Mouse (Mus musculus) ovary, adult 18-20 months (tissue): ENCODE results near the gene Fkbp7.
"Not testable (repeated sequence)": the region's sequence is repeated elsewhere in the genome, so short reads cannot be mapped to it uniquely, and the experiment has no call there.

Source experiments
- DNase-seq: peaks from one replicate; pipeline ENCODE4 v3.0.0; 2022; ENCODE audit warnings: low spot score, mixed read lengths

Fkbp7 gene

DNA sequence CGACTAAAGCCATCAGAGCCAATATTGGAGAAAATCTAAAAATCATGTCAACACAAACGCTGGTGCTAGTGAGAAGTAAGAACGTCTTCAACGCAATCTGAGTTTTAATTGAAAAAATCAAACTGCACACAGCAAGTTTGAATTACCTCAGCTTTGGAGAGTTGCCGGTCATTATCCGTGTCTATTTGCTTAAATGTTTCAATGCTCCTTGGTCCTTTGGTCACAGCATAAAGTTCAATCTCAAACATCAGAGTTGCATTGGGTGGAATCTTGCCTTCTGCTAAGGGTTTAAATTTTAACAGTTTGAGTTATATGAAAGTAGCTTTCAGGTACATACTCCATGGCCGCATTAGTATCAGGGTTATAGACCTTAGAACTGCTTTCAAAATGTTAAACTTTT, 7.4 kb downstream of the Fkbp7 start:
- no peak for DNase-seq

DNA sequence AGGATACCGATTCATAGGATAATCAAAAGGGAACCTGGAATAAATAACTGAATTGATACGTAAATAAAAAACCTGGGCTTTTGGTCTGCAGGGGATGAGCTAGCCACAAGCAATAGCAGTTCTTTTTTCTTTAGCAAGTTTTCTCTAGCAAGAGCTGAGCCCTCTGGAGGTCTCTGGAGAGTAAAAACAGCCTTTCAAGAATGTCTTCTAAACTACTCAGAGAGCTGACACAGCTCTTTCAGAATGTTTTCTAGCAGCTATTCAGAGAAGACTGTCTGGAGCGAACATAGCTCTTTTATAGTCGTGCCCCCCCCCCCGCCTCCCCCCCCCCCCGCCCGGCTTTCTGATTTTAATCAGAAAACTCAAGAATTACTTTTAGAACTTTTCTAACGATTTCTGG, 13.5 kb downstream of the Fkbp7 start:
- DNase-seq, result no peak

DNA sequence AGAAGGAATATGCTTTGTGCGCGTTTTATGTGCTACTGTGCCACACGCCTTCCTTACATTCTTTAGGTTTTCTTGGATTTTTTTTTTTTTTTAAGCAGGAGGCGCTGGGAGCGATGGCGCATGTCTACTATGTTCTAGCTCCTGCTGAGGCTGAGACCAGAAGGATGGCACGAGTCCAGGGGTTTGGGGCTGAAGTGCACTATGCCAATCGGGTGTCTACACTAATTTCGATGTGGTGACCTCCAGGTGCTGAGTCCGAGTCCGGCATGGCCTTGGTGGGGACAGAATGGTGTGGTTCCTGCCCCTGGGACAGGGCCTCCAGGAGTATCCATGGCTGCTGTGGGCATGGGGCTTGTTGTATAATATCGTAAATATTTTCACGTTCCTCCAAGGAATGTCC, 14.4 kb downstream of the Fkbp7 start:
- DNase-seq, result no peak

DNA sequence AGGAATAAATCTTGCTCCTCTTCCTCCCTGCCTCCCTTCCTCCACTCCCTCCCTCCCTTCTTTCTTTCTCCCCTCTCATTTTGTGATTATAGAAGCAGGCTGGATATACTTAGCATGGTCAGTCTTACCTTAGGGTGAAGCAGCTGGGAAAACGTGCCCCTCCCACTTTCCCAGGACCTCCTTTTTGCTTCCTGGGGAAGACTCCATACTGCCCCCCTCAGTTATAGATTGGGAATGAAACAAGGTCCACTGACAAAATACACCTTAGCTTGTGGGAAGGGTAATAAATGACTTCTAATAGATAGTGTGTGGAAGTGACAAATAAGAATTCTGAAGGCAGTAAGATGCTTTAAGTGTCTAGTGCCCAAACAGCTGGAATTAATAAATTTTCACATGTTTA, 16.9 kb downstream of the Fkbp7 start:
- DNase-seq, result no peak

DNA sequence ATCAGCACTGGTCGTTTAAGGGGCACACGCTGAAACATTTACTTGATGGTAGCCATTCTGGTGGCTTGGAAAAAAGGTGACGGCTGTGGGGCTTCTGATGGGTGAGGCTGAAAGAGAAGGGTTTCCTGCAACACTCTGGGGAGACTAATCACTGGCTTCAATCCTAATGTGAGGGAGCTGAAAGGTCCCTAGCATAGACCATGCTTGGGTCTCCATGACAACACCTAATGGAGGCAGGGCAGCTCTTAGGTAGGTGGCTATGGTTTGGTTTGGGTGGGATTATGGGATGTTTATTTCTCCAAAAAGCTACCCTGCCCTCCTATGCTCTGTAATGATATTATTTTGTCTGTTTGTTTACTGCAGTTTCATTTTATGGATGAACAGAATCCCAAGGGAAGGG, 17.5 kb downstream of the Fkbp7 start:
- no peak for DNase-seq

DNA sequence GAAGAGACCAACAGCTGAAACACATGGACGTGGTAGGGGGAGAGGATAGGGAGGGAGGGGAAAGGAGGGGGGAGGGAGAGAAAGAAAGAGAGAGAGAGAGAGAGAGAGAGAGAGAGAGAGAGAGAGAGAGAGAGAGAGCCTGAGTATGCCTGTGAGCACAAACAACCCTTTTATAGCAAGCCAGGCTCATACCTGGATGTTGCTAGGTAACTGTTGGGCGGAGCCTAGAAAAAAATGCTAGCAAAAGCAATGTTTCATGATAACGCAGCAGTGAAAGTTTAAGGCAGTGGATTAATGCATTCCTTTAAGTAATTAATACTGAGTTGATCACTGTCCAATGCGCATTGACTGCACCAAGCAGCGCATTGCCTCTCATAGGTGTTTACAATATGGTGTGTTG, 18.3 kb downstream of the Fkbp7 start:
- DNase-seq, result no peak

DNA sequence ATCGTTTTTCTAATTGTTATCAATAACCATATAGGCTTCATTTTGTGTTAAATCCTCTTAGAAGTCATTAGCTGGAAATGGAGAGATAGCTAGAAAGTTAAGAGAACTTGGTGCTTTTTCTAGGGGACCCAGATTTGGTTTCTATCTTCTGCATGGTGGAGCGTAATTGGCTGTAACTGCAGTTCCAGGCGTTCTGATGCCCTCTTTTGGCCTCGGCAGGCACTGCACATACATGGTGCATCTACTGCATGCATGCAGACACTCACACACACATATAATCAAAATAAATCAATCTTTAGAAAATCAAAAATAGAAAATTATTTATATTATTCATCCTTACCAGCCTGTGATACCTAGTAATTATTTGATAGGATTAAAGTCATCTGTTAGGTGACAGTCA, 19.8 kb downstream of the Fkbp7 start:
- DNase-seq, result no peak

DNA sequence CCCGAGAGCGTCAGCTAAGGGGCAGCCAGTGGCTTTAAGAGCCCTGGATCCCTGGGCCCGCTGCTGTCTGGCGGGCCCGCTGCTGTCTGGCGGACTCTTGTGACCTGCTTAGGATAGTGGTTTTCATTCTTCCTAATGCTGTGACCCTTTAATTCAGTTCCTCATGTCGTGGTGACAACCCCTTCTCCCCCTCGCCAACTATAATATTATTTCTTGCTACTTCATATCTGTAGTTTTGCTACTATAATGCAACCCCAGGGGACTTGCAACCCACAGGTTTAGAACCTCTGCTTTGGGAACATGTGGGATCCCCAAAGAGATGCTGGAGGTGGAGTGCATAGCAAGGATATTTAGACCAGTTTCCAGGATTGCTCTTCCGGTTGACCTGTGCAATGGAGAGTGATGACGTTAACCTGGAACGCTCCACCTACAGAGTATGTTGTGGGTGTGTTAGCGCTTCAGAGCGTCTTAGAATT, 24.2 kb downstream of the Fkbp7 start:
- no peak for DNase-seq

DNA sequence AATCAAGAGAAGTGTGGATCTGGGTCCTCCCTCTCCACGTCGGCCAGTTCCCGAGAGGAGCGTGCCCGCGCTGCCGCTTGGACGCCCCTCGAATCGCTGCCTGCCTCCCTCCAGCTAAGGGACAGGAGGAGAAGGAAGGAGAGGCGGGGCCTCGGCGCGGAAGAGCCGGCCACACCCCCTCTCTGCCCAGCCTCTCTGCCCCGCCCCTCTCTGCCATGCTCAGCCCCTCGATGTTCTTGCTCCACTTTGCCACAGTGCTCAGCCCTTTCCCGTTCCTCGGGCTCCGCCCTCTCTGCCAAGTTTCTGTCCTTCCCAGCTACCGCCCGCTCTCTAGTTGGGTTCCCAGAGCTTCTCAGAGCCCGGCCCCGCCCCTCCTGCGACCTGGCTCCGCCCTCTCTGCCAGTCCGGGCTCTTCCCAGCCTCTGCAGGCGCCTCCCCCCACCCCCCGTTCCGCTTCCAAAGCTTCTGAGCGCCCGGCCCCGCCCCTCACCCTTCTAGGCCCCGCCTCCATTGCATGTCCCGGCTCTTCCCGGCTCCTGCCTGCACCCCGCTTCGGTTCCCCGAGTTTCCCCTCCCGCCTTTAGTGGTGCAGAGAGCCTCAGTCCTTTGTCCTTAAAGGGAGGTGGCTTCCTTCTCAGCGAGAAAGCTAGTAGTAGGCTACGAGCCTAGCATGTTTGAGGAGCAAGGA, 24.9 kb downstream of the Fkbp7 start, which contains the start of the genes Prkra and Pjvk:
TSS of gene Prkra (minus strand) at position 133 of the 688 bp plus-strand sequence.
TSS of gene Pjvk (plus strand) at position 594 of the 688 bp plus-strand sequence.
- DNase-seq, result peak; percentile 99

DNA sequence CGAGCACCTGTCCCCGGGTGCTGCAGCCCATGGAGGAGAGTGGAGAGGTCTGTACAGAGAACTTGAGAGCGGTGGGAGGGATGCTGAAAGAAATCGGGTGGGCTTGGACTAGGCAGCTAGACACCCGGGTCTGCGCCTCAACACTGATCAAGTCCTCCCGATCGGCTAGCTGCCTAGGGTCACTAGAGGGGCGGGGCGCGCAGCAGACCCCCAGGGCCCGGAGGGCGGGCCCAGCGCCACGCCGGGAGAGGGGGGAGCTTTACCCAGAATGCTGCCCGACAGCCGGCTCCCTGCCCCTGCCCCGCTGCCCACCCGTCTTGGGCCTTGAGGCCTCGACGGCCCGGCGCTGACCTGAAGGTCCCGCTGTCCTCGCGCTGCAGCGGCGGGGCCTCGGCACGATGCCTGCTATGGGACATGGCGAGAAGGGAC, 25.5 kb downstream of the Fkbp7 start:
- no peak for DNase-seq

DNA sequence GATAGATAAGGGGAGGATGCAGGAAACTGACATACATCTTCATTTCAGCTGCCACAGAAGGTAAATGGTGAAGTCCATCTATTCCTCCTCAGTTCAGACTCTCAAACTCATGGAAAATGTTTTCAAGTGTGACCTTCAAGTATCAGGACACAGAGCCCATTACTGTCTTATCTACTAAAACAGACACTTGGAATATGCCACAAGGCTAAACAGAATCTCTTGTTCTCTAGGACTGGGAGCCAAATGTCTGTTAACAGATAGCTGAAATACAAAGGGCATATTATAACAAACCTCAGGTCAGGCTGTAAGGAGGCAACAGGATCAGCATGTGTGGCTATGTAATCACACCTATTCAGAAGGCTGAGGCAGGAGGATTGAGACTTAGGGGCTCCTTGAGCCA, 29.1 kb downstream of the Fkbp7 start:
- DNase-seq, result no peak

DNA sequence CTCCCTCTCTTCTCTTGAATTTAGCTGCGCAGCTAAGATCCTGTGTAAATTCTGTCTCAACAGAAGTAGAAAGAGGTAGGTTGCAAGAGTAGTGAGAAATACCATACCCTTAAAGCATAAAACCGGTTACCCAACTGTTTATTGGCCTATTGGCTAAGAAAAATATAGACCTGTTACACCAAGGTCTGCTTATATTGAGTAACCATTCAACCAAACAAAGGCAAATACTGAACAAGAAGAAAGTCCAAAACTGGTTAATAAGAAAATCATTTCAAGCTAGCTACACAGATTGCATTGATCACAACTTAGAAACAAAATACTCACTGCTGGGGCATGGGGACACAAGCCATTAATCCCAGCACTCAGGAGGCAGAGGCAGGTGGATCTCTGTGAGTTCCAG, 33.3 kb downstream of the Fkbp7 start:
- no peak for DNase-seq

DNA sequence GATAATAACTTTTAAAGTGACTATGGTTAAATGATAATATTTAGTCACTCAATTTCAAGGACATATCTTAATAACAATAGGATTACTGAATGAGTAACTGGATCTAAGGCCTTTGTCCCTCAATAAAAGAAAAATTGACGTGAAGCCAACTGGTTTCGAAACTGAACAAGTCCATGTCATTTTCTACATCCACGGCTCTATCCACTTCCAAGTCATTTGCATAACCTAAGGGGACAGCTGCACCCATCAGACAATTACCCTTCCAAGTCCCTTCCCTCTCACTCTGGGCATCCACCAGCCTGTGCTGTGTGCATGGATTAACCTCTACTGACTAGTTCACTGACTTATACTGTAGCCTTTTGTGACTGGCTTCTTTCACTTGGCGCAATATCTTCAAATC, 41.3 kb downstream of the Fkbp7 start:
- no peak for DNase-seq

DNA sequence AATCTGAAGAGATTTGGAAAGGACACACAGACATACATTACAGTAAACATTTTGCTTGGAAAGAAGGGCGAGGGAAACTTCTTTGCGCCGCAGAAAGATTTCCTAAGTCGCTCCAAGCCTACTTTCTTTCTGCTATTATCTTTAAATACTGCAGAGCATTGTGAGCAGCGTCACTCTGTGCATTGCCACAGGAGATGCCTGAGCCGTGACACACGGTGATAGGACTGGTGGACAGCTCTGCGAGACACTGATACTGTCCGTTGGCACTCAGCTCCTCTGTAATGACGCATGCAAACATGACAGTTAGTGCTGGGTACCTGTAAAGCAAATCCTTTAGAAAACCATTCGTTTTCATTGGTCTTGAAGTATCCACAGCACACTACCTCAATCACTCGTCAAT, 42.6 kb downstream of the Fkbp7 start:
- no peak for DNase-seq

DNA sequence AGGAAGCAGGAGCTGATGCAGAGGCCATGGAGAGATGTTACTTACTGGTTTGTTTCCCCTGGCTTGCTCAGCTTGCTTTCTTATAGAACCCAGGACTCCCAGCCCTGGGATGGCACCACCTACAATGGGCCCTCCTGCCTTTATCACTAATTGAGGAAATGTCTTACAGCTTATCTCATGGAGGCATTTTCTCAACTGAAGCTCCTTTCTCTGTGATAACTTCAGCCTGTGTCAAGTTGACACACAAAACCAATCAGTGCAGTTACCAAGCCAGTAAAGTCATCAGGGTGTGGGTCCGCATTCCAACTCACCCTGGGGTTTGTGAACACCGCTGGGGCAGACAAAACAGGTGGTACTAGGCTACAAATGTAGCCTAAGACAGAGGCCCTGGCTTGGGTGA, 50.6 kb downstream of the Fkbp7 start:
- DNase-seq, result not testable (repeated sequence)

DNA sequence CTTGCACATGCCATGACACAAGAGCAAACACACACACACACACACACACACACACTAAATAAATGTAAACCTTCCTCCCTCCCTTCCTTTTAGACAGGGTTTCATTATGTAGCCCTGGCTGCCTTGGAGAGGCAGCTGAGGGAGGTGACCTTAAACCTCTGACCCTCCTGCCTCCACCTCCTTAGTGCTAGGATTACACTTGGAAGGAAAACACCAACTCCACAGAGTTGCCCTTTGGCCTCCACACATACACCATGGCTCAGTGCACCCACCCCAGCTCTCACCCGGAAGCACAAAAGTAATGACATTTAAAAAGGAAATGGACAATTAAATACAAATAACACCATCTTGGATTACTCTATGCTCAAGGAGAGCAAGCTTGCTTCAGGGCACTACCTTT, 51.2 kb downstream of the Fkbp7 start:
- no peak for DNase-seq

DNA sequence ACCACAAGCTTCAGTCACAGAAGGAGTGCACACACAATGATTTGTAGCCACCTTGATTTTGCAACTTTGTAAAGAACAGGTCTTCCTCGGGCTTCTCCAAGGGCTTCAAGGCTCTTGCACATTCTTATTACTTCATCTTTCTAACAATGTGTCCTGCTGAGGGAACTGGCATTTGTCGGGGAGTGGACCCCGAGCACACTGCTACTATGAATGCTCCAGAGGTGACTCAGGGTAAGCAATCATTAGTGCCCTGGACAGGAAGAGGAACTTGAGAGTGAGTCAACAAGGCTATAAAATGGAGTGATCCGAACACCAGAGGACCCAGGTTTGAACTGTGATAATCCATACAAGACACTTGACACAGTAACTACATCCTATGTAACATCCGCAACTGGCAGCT, 52.7 kb downstream of the Fkbp7 start:
- no peak for DNase-seq

DNA sequence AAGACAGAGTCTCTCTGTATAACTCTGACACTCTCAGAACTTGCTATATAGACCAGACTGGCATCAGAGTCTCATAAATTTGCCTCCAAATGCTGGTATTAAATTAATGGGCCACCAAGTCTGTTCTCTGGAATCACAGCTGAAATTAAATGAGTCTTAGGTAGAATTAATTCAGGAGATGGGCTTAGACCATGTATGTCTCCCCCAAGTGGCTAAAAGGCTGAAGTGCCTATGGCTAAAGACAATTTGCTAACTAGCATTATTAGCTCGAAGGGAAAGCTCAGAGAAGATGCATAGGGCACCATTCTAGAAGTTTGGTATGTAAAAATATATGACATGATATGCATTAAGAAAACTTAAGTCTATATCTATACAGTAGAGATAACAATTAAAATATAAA, 54.8 kb downstream of the Fkbp7 start:
- DNase-seq, result no peak
